Mouse (Mus musculus): ENCODE results near the gene Rrm1. TPM values are rescaled to one million over a fixed set of nuclear protein-coding genes. Genes with fewer than 3 reads are reported as not detected.
A peak's percentile ranks its signal among the peaks of the same experiment; 100 is the strongest.
"Not testable (repeated sequence)": the region's sequence is repeated elsewhere in the genome, so short reads cannot be mapped to it uniquely, and the experiment has no call there.

The Rrm1 gene
- 10 to 100 TPM; 14.7 to 17.0 TPM for total RNA-seq (2021)
- long read RNA-seq, experiment 1, transcript Rrm1-201 (19 exons, 3,997 nt) = major isoform, 21 of 23 reads
- long read RNA-seq, experiment 1, partial matches to known transcripts = 2 of 23 reads
- long read RNA-seq, experiment 1, other reads (novel, unspliced or antisense) = 0 of 23 reads
- long read RNA-seq, experiment 2, transcript Rrm1-201 (19 exons, 3,997 nt) = major isoform, 19 of 26 reads
- long read RNA-seq, experiment 2, partial matches to known transcripts = 6 of 26 reads
- long read RNA-seq, experiment 2, other reads (novel, unspliced or antisense) = 1 of 26 reads

DNA sequence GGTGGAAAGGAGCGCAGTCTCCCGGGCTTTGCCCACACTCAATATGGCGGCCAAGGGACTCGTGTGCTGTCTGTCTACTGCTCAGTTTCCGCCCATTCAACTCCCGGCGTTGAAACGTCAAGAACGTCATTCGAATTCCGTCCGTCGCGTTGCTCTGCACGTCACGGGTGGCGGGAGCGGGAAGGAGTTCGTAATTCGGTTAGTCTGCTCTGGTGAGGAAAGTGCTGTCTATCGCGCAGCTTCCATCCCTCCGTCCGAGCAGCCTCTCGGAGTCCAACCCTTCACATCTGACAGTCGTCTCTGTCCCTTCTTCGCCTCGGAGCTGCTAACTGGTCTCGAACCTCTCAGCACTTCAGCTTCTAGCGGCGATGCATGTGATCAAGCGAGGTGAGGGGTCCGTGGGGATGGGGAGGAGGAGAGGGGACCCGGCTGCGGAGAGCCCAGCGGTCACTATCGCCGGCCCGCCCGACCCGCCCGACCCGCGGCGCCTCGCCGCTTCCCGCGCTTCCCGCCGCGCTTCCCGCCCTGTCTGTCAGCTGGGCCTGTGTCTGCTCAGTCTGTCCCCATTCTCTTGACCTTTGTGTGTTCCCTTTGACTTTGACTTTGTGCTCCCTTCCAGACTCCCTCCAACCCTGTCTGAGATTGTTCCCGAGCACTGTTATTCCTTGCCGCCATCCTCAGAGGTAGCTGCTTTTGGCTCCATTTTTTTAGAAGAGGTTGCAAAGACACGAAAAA is at the start of gene Rrm1:
TSS of gene Rrm1 (plus strand) at position 39 of the 735 bp plus-strand sequence.
- intact Hi-C loops (cut with DNase I; ENCODE audit: low total_unique reads) = no loop called here
- peak; percentile 92 for DNase-seq

DNA sequence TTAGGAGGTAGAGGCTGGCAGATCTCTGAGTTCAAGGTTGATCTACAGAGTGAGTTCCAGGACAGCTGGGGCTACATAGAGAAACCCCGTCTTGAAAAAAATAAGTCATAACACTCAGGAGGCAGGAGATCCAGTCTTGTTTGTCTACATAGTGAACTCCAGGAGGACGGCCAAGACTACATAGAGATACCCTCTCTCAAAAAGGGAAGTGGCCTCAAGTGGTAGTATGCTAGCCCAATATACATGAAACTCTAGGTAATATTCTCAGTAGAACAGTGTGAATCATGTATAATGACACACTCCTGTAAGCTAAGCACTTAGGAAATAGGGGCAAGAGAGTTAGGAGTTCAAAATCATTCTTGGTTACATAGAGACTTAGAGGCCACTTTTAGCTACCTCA is 47.6 kb upstream of the Rrm1 start:
- intact Hi-C loops (cut with DNase I; ENCODE audit: low total_unique reads) = no loop called here

DNA sequence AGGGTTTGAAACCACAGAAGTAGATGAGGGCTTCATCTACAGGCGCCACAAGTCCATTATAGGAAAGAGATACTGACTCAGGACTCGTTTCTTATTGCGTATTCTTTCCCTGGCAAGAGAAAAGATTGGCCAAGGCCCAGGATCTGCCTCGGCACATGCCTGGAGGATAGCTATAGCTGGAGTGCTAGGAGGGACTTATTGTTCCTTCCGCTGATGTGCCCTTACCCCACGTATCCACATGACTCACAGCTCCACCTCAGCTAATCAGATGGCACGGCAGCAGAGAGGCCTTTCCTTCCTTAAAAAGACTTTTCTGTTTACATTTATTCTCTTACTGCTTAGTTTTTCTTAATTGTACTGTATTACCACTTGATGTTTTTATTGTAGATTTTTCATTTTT is 45.6 kb upstream of the Rrm1 start:
- intact Hi-C loops (cut with DNase I; ENCODE audit: low total_unique reads) = loop anchor here (5.0 kb wide), 1 partner anchor 114 kb away; no protein-coding TSS in a partner anchor
- DNase-seq = peak; percentile 6

More for the DNA sequence above, 47.6 kb upstream of the Rrm1 start:
- no peak for DNase-seq

DNA sequence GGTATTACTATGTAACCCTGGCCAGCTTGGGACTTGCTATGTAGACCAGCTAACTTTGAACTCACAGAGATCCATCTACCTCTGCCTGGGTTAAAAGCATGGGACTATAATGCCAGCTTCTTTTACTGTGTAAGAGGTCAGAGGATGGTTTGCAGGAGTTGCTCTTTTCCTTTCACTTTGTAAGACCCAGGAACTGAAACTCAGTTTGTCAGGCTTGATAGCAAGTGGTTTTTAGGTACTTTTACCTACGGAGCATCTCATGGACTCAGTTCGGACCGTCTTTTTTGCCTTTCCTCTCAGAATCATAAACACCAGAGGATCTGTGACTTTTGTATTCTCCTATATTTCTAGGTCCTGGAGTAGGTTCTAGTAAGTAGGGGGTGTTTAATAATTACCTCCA is 45.2 kb upstream of the Rrm1 start:
- DNase-seq = no peak
- intact Hi-C loops (cut with DNase I; ENCODE audit: low total_unique reads) = loop anchor here (5.0 kb wide), 1 partner anchor 114 kb away; no protein-coding TSS in a partner anchor

DNA sequence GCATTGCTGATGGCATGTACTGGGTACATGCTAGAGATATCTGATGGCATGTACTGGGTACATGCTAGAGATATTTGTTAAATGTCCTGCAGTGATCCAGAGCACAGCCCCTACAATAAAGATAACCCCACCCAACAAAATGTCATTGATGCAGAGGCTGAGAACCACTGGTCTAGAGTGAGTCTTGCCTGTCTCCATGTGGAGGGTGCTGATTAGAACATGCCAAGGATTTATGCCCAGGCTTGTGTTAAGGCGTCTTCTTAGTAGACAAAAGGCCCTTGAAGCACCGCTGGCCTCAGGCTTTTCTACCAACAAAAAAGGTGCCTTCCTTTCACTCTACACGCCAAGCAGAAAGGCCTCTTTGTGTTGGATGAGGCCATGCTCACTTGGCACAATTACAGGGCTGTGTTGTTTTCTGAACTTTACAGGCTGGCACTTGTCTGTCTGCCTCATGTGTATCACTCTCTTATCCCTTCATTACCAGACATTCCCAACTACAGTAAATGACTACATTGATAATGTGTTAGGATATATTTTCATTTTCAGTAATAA is 42.2 kb upstream of the Rrm1 start:
- intact Hi-C loops (cut with DNase I; ENCODE audit: low total_unique reads) = loop anchor here (5.0 kb wide), 1 partner anchor 117 kb away; no protein-coding TSS in a partner anchor
- DNase-seq = no peak

DNA sequence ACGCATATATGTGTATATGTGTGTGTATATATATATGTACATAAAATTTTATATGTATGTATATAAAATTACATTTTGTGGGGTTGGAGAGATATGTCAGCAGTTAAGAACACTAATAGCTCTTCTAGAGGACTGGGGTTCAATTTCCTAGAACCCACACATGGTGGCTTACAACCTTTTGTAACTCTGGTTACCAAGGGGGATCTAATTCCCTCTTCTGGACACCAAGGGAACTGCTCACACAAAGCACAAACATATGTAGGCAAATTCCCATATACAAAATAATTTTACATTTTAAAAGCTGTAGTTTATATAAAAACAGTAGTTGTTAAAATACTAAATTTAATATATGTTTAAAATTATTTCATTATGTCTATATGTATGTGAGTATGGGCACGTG is 37.4 kb upstream of the Rrm1 start:
- no peak for DNase-seq

DNA sequence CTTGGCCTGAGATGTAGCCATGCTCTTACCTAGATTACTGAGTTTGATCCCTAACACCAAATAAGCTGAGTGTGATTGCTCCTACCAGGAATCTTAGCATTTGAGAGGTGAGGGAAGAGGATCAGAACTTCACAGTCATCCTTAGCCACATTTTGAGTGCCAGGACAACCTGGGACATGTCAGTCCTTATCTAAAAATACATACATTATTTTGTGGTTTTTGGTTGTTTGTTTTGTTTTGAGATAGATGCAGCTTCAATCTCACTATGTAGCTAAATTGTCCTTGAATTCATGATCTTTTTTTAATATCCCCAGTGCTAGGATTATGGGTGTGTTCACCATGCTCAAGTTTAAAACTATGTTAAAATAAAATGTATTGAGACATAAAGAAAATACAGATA is 34.1 kb upstream of the Rrm1 start:
- intact Hi-C loops (cut with DNase I; ENCODE audit: low total_unique reads) = no loop called here
- DNase-seq = no peak

More for the DNA sequence above, 37.4 kb upstream of the Rrm1 start:
- intact Hi-C loops (cut with DNase I; ENCODE audit: low total_unique reads) = no loop called here

DNA sequence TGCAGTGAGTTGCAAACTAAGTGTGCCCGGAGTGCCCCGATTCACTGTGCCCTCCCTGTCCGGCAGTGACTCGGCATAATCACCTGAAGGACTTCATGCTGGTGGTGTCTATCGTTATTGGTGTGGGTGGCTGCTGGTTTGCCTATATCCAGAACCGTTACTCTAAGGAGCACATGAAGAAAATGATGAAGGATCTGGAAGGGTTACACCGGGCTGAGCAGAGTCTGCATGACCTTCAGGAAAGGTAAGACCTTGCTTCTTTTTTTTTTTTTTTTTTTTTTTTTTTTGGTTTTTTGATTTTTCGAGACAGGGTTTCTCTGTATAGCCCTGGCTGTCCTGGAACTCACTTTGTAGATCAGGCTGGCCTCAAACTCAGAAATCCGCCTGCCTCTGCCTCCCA is 26.2 kb upstream of the Rrm1 start:
- DNase-seq = not testable (repeated sequence)
- intact Hi-C loops (cut with DNase I; ENCODE audit: low total_unique reads) = loop anchor here (2.0 kb wide), 1 partner anchor 156 kb away; no protein-coding TSS in a partner anchor

DNA sequence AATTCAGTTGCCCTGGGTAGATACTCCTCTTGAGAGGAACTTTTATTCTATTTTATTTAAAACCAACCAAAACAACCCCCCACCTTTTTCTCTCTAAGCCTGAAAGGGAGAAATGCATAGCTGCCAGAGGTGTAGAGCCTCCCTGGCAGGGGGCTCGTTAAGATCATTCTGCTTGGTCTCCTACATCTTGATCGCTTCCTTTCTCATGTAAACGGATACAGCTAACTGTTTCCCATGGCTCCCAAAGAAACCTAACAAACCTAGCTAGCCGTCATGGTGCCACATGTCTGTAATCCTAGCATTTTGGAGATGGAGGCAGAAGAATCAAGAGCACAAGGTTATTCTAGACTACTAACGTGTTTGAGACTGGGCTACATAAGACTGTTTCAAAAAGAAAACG is 25.7 kb upstream of the Rrm1 start:
- intact Hi-C loops (cut with DNase I; ENCODE audit: low total_unique reads) = loop anchor here (2.0 kb wide), 1 partner anchor 157 kb away; no protein-coding TSS in a partner anchor
- no peak for DNase-seq

DNA sequence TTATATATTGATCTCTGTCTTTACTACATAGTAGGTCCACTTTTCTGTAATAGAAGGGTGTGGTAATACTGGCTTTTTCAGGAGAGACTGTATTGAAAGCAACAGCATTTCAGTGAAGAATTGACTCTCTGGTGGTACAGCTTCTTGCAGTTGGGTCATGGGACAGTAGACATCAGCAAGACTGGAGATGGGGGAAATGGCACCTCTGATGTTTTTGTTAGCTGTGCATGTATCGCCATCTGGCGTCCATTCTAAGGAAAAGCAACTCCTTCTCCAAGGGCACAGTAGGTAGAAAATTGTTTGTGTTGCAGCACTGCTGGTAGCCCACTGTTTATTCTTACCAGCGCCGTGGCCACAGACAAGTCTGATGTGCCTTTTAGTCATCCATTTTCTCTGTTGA is 24.1 kb upstream of the Rrm1 start:
- DNase-seq = no peak
- intact Hi-C loops (cut with DNase I; ENCODE audit: low total_unique reads) = no loop called here

DNA sequence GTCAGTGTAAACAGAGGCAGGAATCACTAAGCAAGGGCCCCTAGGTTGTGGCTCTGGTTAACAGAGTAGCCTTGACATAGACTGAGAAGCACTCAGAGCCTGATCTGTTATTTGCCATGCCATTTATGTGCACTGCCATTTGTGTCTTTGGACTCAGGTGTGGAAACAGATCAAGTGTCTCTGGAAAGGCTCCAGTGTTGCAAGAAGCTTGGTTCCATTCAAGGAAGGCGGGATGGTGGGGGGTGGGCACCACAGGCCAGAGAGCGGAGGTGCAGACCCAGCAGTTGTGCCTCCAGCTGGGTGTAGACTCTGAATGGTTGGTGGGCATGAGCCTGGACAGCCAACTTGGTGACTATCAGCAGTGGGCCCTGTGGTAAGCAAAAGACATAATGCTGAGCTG is 19.5 kb upstream of the Rrm1 start:
- no peak for DNase-seq
- intact Hi-C loops (cut with DNase I; ENCODE audit: low total_unique reads) = no loop called here

DNA sequence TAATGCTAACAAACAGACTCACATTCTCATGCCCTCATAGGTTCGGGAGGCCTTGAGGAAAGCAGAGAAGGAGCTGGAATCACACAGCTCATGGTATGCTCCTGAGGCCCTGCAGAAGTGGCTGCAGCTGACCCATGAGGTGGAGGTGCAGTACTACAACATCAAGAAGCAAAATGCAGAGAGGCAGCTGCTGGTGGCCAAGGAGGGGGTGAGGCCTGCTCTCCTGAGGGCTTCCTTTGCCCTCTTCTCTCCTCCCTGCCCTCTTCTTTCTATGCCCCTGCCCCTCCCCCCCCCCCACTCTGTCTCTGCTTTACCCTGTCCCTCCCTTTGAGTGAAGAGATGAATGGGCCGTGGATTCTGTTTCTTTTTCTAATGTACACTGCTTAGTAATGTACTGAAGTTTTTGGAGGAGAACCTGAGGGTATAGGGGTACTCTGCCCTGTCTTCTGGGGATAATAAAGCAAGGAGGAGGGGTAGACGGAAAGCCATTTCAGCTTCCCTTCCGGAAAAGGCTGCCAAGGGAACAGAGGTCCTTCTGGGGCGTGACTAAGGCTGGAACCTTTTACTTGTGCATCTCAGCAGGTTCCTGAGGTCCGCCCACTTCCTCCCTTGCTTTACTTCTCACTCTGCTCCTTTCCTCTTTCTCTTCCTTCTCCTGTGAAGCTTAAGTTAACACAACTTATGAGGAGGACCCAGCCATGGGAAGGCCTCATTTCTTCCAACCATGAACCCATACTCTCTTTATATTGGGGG is 15.4 kb upstream of the Rrm1 start:
- no peak for DNase-seq

DNA sequence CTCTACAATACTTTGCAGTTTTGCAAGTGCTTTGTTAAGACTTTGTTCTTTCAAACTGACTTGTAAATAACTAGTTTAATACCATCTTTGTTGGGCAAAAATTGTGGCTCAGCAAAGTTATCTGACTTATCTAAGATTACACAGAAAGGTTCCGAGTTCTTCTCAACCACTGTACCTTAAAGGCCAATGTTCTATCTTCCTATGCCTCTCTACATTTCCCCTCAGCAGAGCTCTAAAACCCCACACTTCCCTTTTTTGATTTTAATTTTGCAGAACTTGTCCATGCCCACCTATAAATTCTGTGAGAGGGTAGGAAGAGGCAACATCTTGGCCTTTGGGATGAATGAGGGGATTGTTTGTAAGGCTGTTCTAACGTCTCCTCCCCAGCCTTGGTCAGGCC is 7.2 kb upstream of the Rrm1 start:
- intact Hi-C loops (cut with DNase I; ENCODE audit: low total_unique reads) = no loop called here
- DNase-seq = no peak

More for the DNA sequence above, 15.4 kb upstream of the Rrm1 start:
- intact Hi-C loops (cut with DNase I; ENCODE audit: low total_unique reads) = no loop called here

DNA sequence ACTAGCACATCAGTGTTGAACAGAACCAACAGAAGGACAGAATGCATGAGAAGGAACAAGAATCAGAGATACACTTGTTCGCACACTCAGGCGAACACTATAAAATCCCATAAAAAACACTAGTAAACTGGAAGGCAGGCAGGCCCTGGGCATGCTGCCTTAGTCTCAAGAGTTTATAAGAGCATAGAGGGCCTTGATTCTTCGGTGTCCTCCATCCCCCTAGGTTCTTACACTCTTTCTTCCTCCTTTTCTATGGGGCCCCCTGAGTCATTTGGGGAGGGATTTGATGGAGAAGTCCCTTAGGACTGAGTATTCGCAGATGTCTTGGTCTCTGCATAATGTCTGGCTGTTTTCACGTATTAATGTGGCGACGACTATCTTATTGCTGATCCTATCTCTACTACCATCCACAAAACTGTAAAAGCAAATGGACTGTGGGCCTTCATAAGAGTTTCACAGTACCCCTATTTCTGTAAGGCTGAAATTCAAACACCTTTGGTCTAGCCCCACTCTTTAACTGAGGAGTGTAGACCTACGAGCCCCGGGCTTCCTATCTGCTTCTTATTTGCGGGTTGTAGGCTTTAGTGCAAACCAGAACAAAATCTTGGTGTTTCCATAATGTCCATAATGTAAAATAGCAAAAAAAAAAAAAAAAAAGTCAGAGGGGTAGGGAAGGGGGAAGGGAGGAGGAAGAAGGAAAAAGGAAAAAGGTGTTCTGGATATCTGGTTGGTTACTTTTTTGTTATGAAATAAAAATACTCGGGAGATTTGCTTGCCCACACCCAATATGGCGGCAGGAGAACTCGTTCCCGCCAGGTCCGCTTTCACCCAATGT is 456 bp upstream of the Rrm1 start:
- intact Hi-C loops (cut with DNase I; ENCODE audit: low total_unique reads) = no loop called here
- DNase-seq = no peak

DNA sequence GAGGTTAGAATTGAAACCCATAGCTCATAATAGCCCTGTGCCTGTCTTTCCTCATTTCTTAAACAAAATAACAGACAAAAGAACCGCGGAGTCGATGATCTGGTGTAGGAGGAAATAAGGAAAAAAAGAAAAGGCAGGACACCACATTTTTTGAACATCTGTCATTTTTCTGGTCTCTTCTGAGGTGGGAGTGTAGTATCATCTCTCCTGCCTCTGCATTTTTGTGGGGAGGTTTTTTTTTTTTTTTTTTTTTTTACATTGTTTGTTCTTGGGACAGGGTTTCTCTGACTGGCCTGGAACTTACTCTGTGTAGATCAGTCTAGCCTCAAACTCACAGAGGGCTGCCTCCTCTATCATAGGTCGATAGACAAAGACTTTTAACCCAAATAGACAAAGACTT is 937 bp downstream of the Rrm1 start:
- DNase-seq = no peak
- intact Hi-C loops (cut with DNase I; ENCODE audit: low total_unique reads) = no loop called here

DNA sequence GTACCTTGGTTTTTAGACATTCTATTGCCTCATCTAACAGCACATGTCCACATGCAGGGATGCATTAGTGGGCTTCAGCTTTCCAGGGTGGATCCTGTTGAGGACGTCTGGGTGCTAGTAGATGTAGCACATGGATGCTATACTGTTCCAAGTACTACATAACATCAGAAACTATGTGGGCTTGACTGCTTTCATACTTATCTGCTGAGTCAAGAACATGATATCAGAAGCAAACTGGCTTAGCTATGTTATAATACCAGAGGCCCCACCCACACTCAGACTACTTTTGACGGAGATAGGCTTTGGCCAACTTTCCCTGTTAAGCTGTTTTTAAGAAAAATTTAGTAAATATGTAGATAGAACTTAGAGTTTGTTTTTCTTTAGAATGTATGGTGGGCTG is 2.8 kb downstream of the Rrm1 start:
- no peak for DNase-seq
- intact Hi-C loops (cut with DNase I; ENCODE audit: low total_unique reads) = no loop called here

DNA sequence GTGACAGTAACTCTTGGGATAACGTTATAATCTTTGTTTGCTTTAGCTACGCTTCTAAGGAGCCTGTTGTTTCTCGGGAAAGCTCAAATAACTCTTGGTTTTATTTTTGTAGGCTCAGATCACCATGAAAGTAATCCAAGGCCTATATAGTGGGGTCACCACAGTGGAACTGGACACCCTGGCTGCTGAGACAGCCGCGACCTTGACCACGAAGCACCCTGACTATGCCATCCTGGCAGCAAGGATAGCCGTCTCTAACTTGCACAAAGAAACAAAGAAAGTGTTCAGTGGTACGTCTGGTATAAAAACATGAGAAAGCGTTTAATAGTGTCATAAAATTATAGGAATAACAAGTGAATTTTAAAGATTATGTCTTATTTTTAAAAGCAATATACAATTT is 4.9 kb downstream of the Rrm1 start:
- no peak for DNase-seq
- intact Hi-C loops (cut with DNase I; ENCODE audit: low total_unique reads) = no loop called here

DNA sequence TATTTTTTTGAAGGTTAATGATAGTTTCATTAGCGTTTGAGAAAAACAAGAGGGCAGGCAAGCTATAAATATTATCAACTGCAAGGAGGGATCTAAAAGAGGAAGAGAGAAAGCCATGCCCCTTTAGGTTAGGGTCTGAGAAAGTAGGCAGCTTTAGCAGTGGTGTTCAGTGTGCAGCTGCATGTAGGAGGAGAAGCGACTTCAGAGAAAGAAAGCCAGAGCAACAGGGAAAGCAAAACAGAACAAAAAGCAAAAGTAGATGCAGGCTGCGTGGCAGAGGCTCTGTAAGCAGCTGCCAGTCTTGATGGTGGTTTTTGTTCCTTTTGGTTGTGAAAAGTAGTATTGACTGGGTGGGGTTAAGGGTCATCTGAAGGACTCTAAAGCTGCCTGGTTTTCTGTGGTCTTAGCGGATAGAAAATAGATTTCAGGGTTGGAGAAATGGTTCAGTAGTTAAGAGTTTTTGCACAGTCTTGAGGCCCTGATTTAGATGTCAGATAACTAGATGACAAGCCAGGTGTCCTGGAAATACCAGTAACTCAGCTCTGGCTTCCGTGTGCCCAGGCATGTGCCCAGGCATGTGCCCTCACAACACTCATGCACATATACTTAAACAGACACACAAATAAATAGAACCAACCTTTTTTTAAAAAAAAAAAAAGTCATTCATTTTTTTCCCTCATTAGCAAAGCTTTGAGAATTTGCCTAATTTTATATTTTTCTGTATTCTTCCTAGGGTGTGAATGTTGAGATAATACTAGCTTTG is 17.3 kb downstream of the Rrm1 start:
- no peak for DNase-seq
- intact Hi-C loops (cut with DNase I; ENCODE audit: low total_unique reads) = no loop called here
